Mouse (Mus musculus) C2C12 (cell line): Measurements from ENCODE around the gene Snrpn.

Experiments
- CTCF ChIP-seq: IDR thresholded peaks from one replicate; pipeline ENCODE4 v1.5.1; 2011; ENCODE audit not compliant: control insufficient read depth, insufficient read depth, insufficient read length
- MYOD1 ChIP-seq: IDR thresholded peaks from one replicate; pipeline ENCODE4 v1.6.1; 2011; ENCODE audit warnings: low read depth; ENCODE audit not compliant: control insufficient read depth, insufficient read length

- TF ChIP-seq CTCF (no peak), MYOD1 (no peak)
These were observed 136.8 kb downstream of the Snrpn start for GRCm38 (mm10) chr7:60003006-60003865.
